Comparison of ENCODE assay signal across 33 mouse cellular contexts in the genomic region with DNA sequence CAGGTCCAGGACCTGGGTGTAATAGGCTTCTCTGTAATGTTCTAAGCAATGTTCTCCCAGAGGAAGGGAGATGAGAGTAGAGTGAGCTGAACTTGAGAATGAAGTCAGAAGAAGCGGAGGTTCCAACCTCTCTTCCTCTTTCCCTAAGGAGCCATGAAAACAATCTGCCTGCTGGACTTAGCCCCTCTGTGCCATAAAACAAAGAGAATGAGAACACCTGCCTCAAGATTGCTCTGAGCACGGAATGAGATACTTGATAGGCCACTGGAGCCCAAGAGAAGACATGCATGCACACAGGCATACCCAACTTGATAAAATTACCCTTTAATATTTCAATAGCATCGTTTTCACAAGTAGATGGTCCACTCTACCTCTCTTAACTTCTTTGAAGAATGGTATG.
"Had no signal": no experiment of that assay in that cellular context is flagged by ENCODE, and none has a peak within 500 bp of the region (broad histone marks: within the 10 kb centered on the region; RNA-seq: fewer than 3 reads in every experiment).

No protein-coding gene starts in this region.

- DNase-seq: heart, postnatal 10 days; heart, postnatal 14 days; heart, postnatal 36 days; heart, postnatal 4 days; kidney, adult 11 months; kidney, adult 18-20 months; kidney, adult 2 months; kidney, adult 8-10 months; kidney, adult 9 months; kidney, postnatal 10 days; kidney, postnatal 14 days; kidney, postnatal 25 days; kidney, postnatal 36 days; kidney, postnatal 4 days; layer of hippocampus, adult 9-11 months; layer of hippocampus, postnatal 36 days had no signal

- H3K9ac ChIP-seq: heart, embryonic 12.5 days; heart, embryonic 13.5 days; heart, embryonic 15.5 days; hindbrain, embryonic 12.5 days; hindbrain, embryonic 13.5 days; hindbrain, embryonic 14.5 days; hindbrain, embryonic 15.5 days; kidney, embryonic 15.5 days had no signal

- H3K9me3 ChIP-seq: heart, embryonic 10.5 days; heart, embryonic 12.5 days; heart, embryonic 13.5 days; heart, embryonic 15.5 days; hindbrain, embryonic 10.5 days; hindbrain, embryonic 12.5 days; hindbrain, embryonic 13.5 days; hindbrain, embryonic 15.5 days; kidney, embryonic 15.5 days had no signal

- H3K4me2 ChIP-seq: heart, embryonic 11.5 days; heart, embryonic 12.5 days; heart, embryonic 13.5 days; heart, embryonic 15.5 days; hindbrain, embryonic 12.5 days; hindbrain, embryonic 13.5 days; hindbrain, embryonic 14.5 days; hindbrain, embryonic 15.5 days; kidney, embryonic 15.5 days had no signal

- H3K4me1 ChIP-seq: hindbrain, embryonic 12.5 days; hindbrain, embryonic 15.5 days had no signal

- H3K4me3 ChIP-seq: heart, embryonic 10.5 days; heart, embryonic 12.5 days; heart, embryonic 13.5 days; heart, embryonic 15.5 days; hindbrain, embryonic 10.5 days; hindbrain, embryonic 12.5 days; hindbrain, embryonic 13.5 days; hindbrain, embryonic 15.5 days; kidney, embryonic 15.5 days; layer of hippocampus, adult 2 months; left cerebral cortex, adult 2 months had no signal

- ATAC-seq: hindbrain, embryonic 16.5 days; hindbrain, postnatal 0 days; inflammation-experienced regulatory T-cells, adult 6 months had no signal

- H3K27ac ChIP-seq: heart, embryonic 10.5 days; heart, embryonic 13.5 days; heart, embryonic 15.5 days; hindbrain, embryonic 10.5 days; hindbrain, embryonic 12.5 days; hindbrain, embryonic 13.5 days; hindbrain, embryonic 14.5 days; hindbrain, embryonic 15.5 days; hindbrain, postnatal 0 days; kidney, embryonic 15.5 days; kidney, postnatal 0 days; layer of hippocampus, adult 2 months; left cerebral cortex, adult 2 months had no signal

- H3K27me3 ChIP-seq: heart, embryonic 12.5 days; heart, embryonic 13.5 days; heart, embryonic 15.5 days; hindbrain, embryonic 12.5 days; hindbrain, embryonic 15.5 days; kidney, embryonic 15.5 days had no signal

- H3K36me3 ChIP-seq: heart, embryonic 12.5 days; heart, embryonic 13.5 days; heart, embryonic 15.5 days; hindbrain, embryonic 10.5 days; hindbrain, embryonic 12.5 days; hindbrain, embryonic 13.5 days; hindbrain, embryonic 15.5 days; kidney, embryonic 15.5 days had no signal
